Mouse (Mus musculus): ENCODE measurements around the gene Hoxb9.

DNA sequence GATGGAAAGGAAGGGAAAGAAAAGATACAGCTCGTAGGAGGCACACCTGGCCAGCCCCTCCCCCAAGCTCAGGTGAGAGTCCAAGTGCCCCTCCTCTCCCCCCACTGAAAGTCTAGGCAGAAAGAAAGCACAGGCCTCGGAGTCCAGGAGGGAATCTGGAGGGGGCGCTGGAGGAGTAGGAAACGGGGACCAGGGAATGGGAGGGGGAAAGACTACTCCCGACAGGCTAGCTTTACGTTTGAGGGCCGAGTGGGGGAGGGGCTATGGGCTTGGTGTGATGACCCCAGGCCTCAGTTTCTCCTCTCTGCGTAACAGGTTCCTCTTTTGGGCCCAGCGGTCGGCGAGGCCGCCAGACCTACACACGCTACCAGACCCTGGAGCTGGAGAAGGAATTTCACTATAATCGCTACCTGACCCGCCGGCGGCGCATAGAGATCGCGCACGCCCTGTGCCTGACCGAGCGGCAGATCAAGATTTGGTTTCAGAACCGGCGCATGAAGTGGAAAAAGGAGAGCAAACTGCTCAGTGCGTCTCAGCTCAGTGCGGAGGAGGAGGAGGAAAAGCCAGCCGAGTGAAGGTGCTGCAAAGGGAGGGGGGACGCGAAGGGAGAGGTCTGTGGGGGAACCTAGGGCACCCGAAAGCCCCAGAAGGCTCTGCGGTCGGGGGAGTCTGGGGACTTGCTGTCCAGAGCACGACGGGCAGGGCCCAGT is 29.3 kb downstream of the Hoxb9 start:
- TF ChIP-seq CTCF (IDR thresholded peaks at IDR 0.05; ENCODE audit: control insufficient read depth, insufficient read depth, insufficient read length) (no peak), MYOD1 (IDR thresholded peaks at IDR 0.05; ENCODE audit: control insufficient read depth, insufficient read length, low read depth) (no peak), USF1 (IDR thresholded peaks at IDR 0.05; ENCODE audit: low read depth) (no peak)

Measured in C2C12 (cell line).